Mouse (Mus musculus) c-Kit-positive CD71-negative TER-119-negative erythroid progenitor cells, embryonic 14.5 days (primary cell): ENCODE data around the gene Fkbp8.

Experiments
- DNase-seq: peaks from one replicate; pipeline ENCODE4 v3.0.0-alpha.2; 2013; ENCODE audit warnings: low read depth

Fkbp8 gene

GRCm38 (mm10) chr8:70560096-70560495 is 32.6 kb downstream of the Fkbp8 start:
- DNase-seq: no peak

GRCm38 (mm10) chr8:70560564-70560963 is 33.0 kb downstream of the Fkbp8 start:
- no peak for DNase-seq

- no peak for DNase-seq
These were observed 33.8 kb downstream of the Fkbp8 start for GRCm38 (mm10) chr8:70561357-70561756.

- no peak for DNase-seq
These were observed 34.4 kb downstream of the Fkbp8 start for GRCm38 (mm10) chr8:70561809-70562535.

GRCm38 (mm10) chr8:70562802-70563201 is 35.3 kb downstream of the Fkbp8 start:
- no peak for DNase-seq

- no peak for DNase-seq
These were observed 36.4 kb downstream of the Fkbp8 start for GRCm38 (mm10) chr8:70563763-70564387.

GRCm38 (mm10) chr8:70564696-70565235 is 37.2 kb downstream of the Fkbp8 start:
- no peak for DNase-seq

GRCm38 (mm10) chr8:70565561-70565960 is 38.0 kb downstream of the Fkbp8 start:
- no peak for DNase-seq

GRCm38 (mm10) chr8:70570360-70570759 is 42.8 kb downstream of the Fkbp8 start:
- no peak for DNase-seq

- DNase-seq: no peak
These were observed 43.5 kb downstream of the Fkbp8 start for GRCm38 (mm10) chr8:70570990-70571389.

GRCm38 (mm10) chr8:70574302-70574701 is 46.8 kb downstream of the Fkbp8 start:
- DNase-seq: no peak

- no peak for DNase-seq
These were observed 47.4 kb downstream of the Fkbp8 start for GRCm38 (mm10) chr8:70574915-70575314.

- no peak for DNase-seq
These were observed 49.7 kb downstream of the Fkbp8 start for GRCm38 (mm10) chr8:70577207-70577606.

- no peak for DNase-seq
These were observed 56.2 kb downstream of the Fkbp8 start for GRCm38 (mm10) chr8:70583476-70584387.

GRCm38 (mm10) chr8:70584606-70585257 is 57.2 kb downstream of the Fkbp8 start:
- DNase-seq: no peak
